Mouse (Mus musculus): ENCODE measurements at regions not wholly inside any gene's neighbourhood (a gene's known extent, or its start where the extent isn't known, plus 50 kb on each side); places are given as distances from the start of the nearest gene placed in this dataset.

GRCm38 (mm10) chr15:45612954-45613353, 5478.8 kb downstream of the 9330182O14Rik start:
- intact Hi-C loops (cut with DNase I), result no loop called here
- DNase-seq (ENCODE audit: extremely low spot score in 1 of 2, low spot score in 2 of 2), result no peak

- no peak for DNase-seq (ENCODE audit: extremely low spot score in 1 of 2, low spot score in 2 of 2)
- intact Hi-C loops (cut with DNase I), result no loop called here
Observed at GRCm38 (mm10) chr15:45646256-45646655, 5512.1 kb downstream of the 9330182O14Rik start.

GRCm38 (mm10) chr15:45663601-45664000, 5529.4 kb downstream of the 9330182O14Rik start:
- DNase-seq (ENCODE audit: extremely low spot score in 1 of 2, low spot score in 2 of 2), result no peak

DNA sequence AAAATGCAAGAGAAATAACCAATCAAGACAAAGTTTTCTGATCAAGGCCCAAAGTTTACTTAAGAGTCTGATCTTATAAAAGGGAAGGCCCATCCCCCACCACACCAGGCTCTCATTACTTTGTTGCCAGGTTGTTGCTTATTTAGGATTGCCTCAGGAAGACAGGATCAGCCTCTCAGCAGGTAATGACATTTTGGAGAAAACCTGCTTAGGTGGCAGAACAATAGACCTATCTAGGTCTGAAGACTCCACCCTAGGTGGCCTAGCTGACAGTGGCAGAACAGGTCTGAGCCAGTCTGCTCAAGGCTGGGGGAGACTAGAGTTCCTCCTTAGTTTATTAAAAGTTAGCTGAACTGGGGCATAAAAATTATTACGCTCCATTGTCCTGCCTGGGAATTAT, 5555.3 kb downstream of the 9330182O14Rik start:
- no peak for DNase-seq (ENCODE audit: extremely low spot score in 1 of 2, low spot score in 2 of 2)
- intact Hi-C loops (cut with DNase I), result no loop called here

More at GRCm38 (mm10) chr15:45663601-45664000, 5529.4 kb downstream of the 9330182O14Rik start:
- intact Hi-C loops (cut with DNase I), result no loop called here

GRCm38 (mm10) chr15:45690026-45690425, 5555.9 kb downstream of the 9330182O14Rik start:
- no peak for DNase-seq (ENCODE audit: extremely low spot score in 1 of 2, low spot score in 2 of 2)
- intact Hi-C loops (cut with DNase I), result no loop called here

- intact Hi-C loops (cut with DNase I), result no loop called here
- peak in 1 of 2 experiments; percentile 5 for DNase-seq (ENCODE audit: extremely low spot score in 1 of 2, low spot score in 2 of 2)
Observed at GRCm38 (mm10) chr15:45711109-45711508, 5576.9 kb downstream of the 9330182O14Rik start.

DNA sequence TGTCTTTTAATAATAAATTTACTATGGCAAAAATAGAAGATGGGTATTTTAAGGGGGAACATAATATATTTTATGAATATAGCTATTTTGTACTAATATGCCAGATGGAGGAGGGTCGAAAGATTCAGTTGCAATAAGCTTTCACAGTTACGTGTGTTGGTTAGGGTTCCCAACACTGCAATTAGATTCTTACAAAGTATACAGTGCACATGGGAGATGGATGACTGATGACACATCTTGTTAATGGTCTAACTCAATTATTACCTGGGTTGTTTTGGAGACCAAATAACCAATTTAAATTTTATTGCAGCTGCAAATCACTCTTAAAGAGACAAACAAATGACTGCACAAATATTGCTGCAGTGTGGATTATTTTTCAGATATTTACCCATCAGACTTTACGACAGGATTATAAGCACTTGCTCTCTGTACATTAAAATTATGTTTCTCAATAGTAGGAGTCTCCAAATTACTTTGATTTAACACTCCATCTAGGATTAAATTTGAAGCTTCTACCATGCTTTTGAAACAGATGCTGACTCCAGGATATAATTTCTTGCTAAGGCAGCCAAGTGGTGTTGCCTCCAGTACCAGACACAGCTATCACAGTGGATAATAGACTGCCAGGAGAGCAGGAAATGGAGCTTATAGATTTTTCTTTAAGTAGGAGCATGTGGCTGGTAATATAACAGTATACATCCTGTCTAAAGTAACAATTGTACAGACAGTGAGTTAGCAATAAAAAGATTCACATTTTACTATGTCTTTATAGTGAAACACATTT, 5596.4 kb downstream of the 9330182O14Rik start:
- intact Hi-C loops (cut with DNase I), result no loop called here
- no peak for DNase-seq (ENCODE audit: extremely low spot score in 1 of 2, low spot score in 2 of 2)

GRCm38 (mm10) chr15:45763225-45763624, 5629.1 kb downstream of the 9330182O14Rik start:
- intact Hi-C loops (cut with DNase I), result no loop called here
- no peak for DNase-seq (ENCODE audit: extremely low spot score in 1 of 2, low spot score in 2 of 2)

Data from left cerebral cortex, postnatal 10 days (tissue).